ENCODE assay signal across 8 mouse cellular contexts in the genomic region with DNA sequence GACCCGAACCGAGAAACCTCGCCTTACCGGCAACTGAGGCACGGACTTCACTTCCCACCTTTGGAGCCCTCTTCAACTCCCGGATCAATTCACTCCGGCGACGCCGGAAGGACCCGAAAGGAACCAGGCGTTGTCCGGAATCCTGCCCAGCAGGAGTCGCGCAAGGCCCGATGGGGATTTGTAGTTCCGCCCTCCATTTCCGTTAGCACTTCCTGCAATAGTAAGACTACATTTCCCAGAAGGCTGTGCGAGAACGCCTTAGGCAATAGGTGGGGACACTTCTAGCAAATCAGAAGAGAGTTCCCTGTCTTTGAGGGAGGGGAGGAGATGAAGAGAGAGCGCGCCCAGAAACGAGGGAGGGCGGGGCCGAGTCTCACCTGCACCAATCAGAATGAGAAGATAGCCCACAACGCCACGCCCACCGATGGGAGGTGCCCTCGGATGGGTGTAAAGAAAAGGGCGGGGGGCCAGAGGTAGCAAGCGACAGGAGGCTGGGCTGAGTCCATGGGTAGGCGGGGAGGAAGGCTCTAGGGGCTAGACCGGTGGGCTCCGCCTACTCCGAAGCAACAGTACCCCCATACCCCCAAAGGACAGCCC. TPM values are rescaled to one million over a fixed set of nuclear protein-coding genes. Genes with fewer than 3 reads are reported as not detected.
DNase-seq lines count a peak whose midpoint lies in the region; ATAC-seq and TF ChIP-seq lines count a peak whose summit lies in the region.

A gene (minus strand): TSS at position 162 of the 597 bp plus-strand sequence.

- H3K36me3 ChIP-seq in kidney, embryonic 14.5 days (ENCODE audit: control insufficient read depth, insufficient read depth, low read length) = no peaks in the 10 kb centered on the region
- no peaks in the 10 kb centered on the region for H3K36me3 ChIP-seq in limb, embryonic 15.5 days

- peak within 1 kb of the TSS; percentile 82 for H3K4me2 ChIP-seq in kidney, embryonic 14.5 days (replicated peaks; ENCODE audit: low read depth, low read length)
- peak within 1 kb of the TSS; percentile 63 for H3K4me2 ChIP-seq in limb, embryonic 15.5 days

- H3K9me3 ChIP-seq in kidney, embryonic 14.5 days (ENCODE audit: control insufficient read depth, low read length) = no peaks in the 10 kb centered on the region
- H3K9me3 ChIP-seq in limb, embryonic 15.5 days = no peaks in the 10 kb centered on the region

- TF ChIP-seq CTCF in bone marrow macrophage, adult 2 months (IDR thresholded peaks at IDR 0.05; ENCODE audit: low read depth, low read length) = no peak
- TF ChIP-seq CTCF in embryonic fibroblast, embryonic 13.5 days (IDR thresholded peaks at IDR 0.05; ENCODE audit: borderline replicate concordance, insufficient read depth, low read length) = no peak

- WGBS in kidney, embryonic 14.5 days = 0% methylated on average over 35 of the region's 35 CpGs
- WGBS in limb, embryonic 15.5 days = under 1% methylated on average over 34 of the region's 35 CpGs

- peak; percentile 98 for ATAC-seq in kidney, embryonic 14.5 days (ENCODE audit: low FRiP score, low TSS enrichment)
- ATAC-seq in limb, embryonic 15.5 days (ENCODE audit: insufficient number of reproducible peaks, low FRiP score, low TSS enrichment, low read depth) = peak; percentile 99

- H3K27me3 ChIP-seq in kidney, embryonic 14.5 days (ENCODE audit: control insufficient read depth, insufficient read depth, low read length) = no peaks in the 10 kb centered on the region
- H3K27me3 ChIP-seq in limb, embryonic 15.5 days = no peaks in the 10 kb centered on the region

- peaks cover 4% of the 10 kb centered on the region; the same call in 1 of the 2 replicates for H3K4me1 ChIP-seq in bone marrow macrophage, adult 2 months (ENCODE audit: control insufficient read depth, insufficient read depth, low read length)
- no peaks in the 10 kb centered on the region; the same call in 1 of the 2 replicates for H3K4me1 ChIP-seq in embryonic fibroblast, embryonic 13.5 days (ENCODE audit: control insufficient read depth, insufficient read depth, low read length)
- peaks cover 3% of the 10 kb centered on the region; the same call in 1 of the 2 replicates for H3K4me1 ChIP-seq in kidney, embryonic 14.5 days (ENCODE audit: control insufficient read depth, insufficient read depth, low read length)
- H3K4me1 ChIP-seq in limb, embryonic 15.5 days = peaks cover 4% of the 10 kb centered on the region; the same call in 1 of the 2 replicates

- DNase-seq in A20 (ENCODE audit: low read depth, low spot score) = peak; percentile 100
- DNase-seq in heart, adult 9 months (ENCODE audit: low spot score in 2 of 2) = peak; percentile 100
- DNase-seq in monocyte, adult 2 months (ENCODE audit: low read depth in 1 of 2, low spot score in 2 of 2) = peak; percentile 99
- peak; percentile 100 for DNase-seq in spleen, postnatal 36 days (ENCODE audit: low spot score in 2 of 2)

- peak within 1 kb of the TSS; percentile 51 for H3K27ac ChIP-seq in bone marrow macrophage, adult 2 months (ENCODE audit: insufficient read depth, low read depth, low read length)
- peak within 1 kb of the TSS; percentile 51 for H3K27ac ChIP-seq in embryonic fibroblast, embryonic 13.5 days (ENCODE audit: insufficient read depth, low read length)
- H3K27ac ChIP-seq in kidney, embryonic 14.5 days (ENCODE audit: low read depth, low read length) = peak within 1 kb of the TSS; percentile 76
- peak within 1 kb of the TSS; percentile 86 for H3K27ac ChIP-seq in limb, embryonic 15.5 days

- 0 out of 2 replicates have a peak, but pooled peaks have one; percentile 40 for TF ChIP-seq POLR2A in bone marrow macrophage, adult 2 months (IDR thresholded peaks at IDR 0.05; ENCODE audit: borderline replicate concordance, low read depth, low read length)
- TF ChIP-seq POLR2A in embryonic fibroblast, embryonic 13.5 days (IDR thresholded peaks at IDR 0.05; ENCODE audit: low read depth, low read length) = peak; percentile 80

- peak within 1 kb of the TSS; percentile 88 for H3K9ac ChIP-seq in kidney, embryonic 14.5 days (ENCODE audit: low read depth, low read length)
- H3K9ac ChIP-seq in limb, embryonic 15.5 days = peak within 1 kb of the TSS; percentile 91

- H3K4me3 ChIP-seq in bone marrow macrophage, adult 2 months (ENCODE audit: insufficient read depth, low read length) = peak within 1 kb of the TSS; percentile 81
- peak within 1 kb of the TSS; percentile 95 for H3K4me3 ChIP-seq in embryonic fibroblast, embryonic 13.5 days (ENCODE audit: insufficient read depth, low read length)
- peak within 1 kb of the TSS; percentile 91 for H3K4me3 ChIP-seq in kidney, embryonic 14.5 days (ENCODE audit: low read length)
- H3K4me3 ChIP-seq in limb, embryonic 15.5 days = peak within 1 kb of the TSS; percentile 94

RNA-seq across cellular contexts. Expression of the gene that starts here (rescaled TPM):
- polyA plus RNA-seq in bone marrow macrophage, adult 2 months (2012; ENCODE audit: insufficient read depth, insufficient read length, missing spikeins) = 106 and 110 TPM in 2 replicates
- polyA plus RNA-seq in embryonic fibroblast, embryonic 13.5 days (2011; ENCODE audit: insufficient read length, low read depth, missing spikeins) = 93.5 and 99.4 TPM in 2 replicates
- 104 and 117 TPM in 2 replicates for polyA plus RNA-seq in kidney, embryonic 14.5 days (2014; fragmentation: Nextera tagmentation; extraction: Ambion mirVana)
- polyA plus RNA-seq in limb, embryonic 15.5 days (2015; fragmentation: Nextera tagmentation; extraction: Ambion mirVana) = 76.7 and 86.4 TPM in 2 replicates

Comparison
In these comparisons a context has a peak if more than half of its experiments do, and no peak if none do; other contexts are left out.
1. Peak in every context shown above with its lines: DNase-seq, ATAC-seq, H3K4me3 ChIP-seq and H3K27ac ChIP-seq.